Mouse (Mus musculus) kidney, postnatal 25 days (tissue): ENCODE measurements around the gene Adgrf5.

Experiments used
- DNase-seq, 2 experiments: peaks; one replicate each; pipeline ENCODE4 v3.0.0; 2021; ENCODE audit warnings: mixed read lengths in 2 of 2

Adgrf5 gene

GRCm38 (mm10) chr17:43386331-43386730, 26.1 kb downstream of the Adgrf5 start:
- DNase-seq = no peak

GRCm38 (mm10) chr17:43387171-43387570, 26.9 kb downstream of the Adgrf5 start:
- peak in 1 of 2 experiments; percentile 65 for DNase-seq

DNA sequence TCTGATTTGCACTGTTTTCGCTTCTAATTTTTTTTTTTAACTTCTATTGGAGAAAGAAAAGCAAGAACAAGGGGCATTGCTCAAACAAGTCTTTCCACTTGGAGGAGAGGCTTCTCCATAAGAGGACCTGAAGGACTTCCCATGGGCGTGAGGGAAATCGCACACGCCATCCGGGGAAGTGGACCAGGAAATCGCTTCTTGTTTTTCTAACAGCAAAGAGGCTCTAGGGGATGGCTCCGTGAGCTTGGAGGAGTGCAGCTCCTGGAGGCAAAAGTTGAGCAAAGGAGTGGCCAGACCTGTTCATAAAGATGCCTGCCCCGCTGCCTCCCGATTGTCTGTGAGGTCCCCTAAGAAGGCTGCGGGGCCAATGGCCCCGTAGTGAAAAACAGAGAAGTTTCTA, 29.0 kb downstream of the Adgrf5 start:
- peak in 1 of 2 experiments; percentile 63 for DNase-seq

DNA sequence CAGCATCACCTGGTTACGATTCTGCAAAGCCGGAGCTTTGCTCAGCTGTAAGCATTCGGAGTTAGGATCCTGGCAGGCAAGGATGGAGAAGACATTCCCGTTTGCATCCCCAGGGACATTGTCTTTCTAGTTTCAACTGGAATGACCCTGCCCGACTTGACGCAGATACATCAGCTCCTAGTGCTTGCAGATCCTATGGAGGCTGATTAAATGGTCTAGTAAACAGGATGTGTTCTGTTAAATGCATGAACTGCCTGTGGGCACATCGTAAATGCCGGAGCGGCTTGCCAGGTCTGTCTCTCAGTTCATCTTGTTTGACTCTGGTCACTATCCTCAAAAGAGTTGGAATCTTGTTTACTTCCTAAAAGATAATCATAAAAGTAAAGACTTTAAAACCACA, 31.9 kb downstream of the Adgrf5 start:
- DNase-seq = no peak

DNA sequence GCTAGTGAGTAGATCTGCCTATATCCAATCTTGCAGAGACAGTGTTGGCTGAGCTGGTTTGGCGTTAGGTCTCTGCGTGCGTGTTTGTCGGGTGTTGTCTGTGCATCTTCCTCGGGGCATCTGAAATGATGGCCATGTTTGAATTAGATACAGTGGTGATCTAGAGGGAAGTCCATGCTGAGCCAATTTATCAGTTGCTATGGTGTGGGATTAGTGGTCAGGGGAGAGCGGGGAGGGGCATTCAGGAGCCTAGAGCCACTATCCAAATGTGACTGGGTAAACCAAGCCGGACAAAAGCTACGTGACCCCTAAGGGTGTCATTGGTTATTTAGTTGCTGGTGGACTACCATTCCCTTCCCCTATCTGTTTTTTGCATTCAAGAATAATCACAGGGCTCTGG, 33.4 kb downstream of the Adgrf5 start:
- DNase-seq = no peak

DNA sequence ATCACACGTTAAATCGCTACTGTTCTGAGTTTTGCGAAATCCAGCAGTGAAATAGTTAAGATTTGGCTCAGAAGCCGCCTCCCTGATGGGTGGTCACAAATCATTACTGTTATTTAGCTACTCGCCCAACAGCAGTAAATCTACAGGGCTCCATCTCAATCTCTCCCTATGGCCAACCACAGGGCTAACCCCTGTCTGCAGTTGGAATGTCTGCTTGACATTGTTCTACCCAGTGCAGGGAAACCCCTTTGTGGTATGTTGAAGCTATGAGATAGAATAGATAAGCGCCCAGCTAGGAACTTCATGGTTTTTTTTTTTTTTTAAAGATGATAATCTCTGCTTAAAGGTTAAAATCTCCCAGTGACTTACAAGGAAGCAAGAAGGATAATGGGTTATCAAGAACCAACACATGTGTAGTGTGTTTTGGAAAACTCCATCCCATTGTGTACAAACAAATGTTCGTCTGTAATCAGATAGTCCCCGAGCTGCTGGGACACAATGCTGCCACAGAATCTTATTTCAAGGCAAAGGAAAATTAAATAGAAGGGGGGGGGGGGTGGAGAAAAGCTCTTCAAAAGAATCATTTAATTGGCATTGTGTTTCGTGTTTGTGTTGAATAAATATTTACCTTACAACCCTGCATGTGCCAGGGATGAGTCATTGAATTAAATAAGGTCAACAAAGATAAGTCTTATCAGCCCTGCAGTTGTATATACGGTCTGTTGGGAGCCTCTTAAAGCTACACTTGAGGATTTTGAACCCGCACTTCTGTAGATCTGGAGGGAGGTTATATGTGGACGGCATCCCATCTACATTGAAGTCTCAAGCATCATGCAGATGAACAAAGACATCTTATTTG, 35.4 kb downstream of the Adgrf5 start:
- no peak for DNase-seq

- DNase-seq = peak; percentile 13 to 60
These were observed 38.4 kb downstream of the Adgrf5 start for GRCm38 (mm10) chr17:43398612-43399011.

DNA sequence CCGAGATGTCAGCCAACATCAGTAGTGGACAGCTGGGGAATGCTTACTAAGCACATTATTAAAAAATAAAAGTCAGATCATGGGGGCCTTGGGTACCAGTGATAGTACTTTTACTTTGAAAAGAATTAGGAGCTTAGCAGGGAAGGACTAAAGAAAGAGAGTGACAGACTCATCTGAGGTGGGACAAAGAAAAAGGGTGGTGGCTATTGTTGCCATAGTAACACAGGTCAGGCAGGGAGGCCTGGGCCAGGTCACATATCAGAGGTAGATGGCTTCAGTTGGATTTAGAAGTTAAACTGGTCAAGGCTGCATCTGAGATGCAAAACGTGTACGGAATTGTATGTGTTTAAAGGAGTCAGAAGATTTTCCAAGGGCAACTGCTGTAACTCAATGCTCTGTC, 38.9 kb downstream of the Adgrf5 start:
- DNase-seq = no peak

- no peak for DNase-seq
These were observed 40.2 kb downstream of the Adgrf5 start for GRCm38 (mm10) chr17:43400483-43400882.

GRCm38 (mm10) chr17:43403851-43404250, 43.6 kb downstream of the Adgrf5 start:
- DNase-seq = no peak

GRCm38 (mm10) chr17:43404408-43404807, 44.2 kb downstream of the Adgrf5 start:
- no peak for DNase-seq

DNA sequence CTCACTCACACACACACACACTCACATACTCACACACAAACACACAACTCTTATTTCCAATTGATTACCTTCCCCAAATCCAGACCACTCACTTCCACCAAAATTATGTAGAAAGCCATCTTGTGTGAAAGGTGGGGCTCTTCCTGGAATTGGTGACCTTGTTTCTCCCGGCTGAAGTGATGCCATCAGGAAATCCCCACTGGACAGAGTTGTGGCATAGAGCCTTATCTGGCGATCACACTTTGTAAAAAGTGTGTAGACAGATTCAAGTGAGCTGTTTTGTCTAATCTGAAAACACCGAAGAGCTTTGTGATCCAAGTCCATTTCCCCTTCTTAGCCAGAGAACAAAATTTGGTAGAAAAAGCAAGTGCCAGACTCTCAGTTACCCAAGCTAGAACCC, 46.1 kb downstream of the Adgrf5 start:
- no peak for DNase-seq

GRCm38 (mm10) chr17:43407548-43407947, 47.3 kb downstream of the Adgrf5 start:
- peak; percentile 40 to 61 for DNase-seq

GRCm38 (mm10) chr17:43413182-43413581, 52.9 kb downstream of the Adgrf5 start:
- DNase-seq = peak; percentile 56 to 68

DNA sequence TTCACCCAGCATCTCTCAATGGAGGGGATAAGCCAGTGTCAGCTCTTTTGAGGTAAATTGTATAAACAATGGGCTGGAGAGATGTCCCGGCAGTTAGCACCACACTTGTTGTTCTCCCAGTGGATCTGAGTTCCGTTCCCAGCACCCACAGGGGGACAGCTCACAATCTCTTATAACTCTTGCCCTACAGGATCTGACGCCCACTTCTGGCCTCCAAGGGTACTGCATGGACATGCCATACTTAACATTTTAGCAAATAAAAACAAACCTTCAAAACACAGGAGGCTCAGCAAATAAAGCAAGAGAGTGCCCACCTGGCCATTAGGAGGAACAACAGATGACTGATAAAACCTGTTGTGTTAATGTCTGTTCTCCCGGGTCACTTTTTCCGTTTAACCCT, 59.0 kb downstream of the Adgrf5 start:
- no peak for DNase-seq

- no peak for DNase-seq
These were observed 60.1 kb downstream of the Adgrf5 start for GRCm38 (mm10) chr17:43420381-43420780.

- no peak for DNase-seq
These were observed 63.7 kb downstream of the Adgrf5 start for GRCm38 (mm10) chr17:43423953-43424352.

DNA sequence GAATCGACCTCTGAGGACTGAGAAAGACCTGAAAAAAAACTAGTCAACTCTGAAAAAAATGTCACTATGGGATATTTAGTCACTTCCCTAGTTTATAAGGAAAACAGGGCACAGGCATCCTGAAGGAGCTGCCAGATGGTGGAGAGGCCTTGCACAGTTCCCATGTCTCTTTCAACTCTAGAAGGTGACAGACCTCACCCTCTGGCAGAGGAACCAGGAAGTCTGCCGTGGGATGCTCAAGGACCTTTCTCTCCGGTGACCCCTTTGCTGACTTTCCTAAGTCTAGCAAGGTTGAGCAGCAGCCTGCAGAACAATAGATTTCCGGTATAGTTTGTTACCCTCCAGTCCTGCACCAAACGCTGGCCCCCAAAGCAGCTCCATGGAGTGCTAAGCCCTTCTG, 71.4 kb downstream of the Adgrf5 start:
- peak; percentile 20 to 68 for DNase-seq

DNA sequence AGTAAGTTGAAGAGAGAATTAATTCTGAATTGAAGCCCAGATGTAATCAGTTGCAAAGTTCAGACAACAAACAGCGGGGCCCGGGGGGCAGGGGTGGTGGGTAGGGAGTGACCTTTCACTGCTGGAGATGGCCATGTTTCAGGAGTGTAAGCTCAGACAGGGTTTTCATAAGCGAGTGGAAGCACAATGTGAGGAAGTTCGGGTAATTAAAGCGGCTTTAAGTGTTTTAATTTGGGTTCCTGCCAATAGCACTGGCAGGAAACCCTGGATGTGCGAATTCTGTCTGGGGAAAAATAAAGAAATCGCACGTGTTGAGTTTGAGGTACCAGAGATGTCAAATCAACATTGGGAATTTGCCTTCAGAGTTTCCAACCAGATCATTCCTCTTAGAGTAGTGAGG, 74.2 kb downstream of the Adgrf5 start:
- no peak for DNase-seq

GRCm38 (mm10) chr17:43451216-43451615, 91.0 kb downstream of the Adgrf5 start:
- no peak for DNase-seq

DNA sequence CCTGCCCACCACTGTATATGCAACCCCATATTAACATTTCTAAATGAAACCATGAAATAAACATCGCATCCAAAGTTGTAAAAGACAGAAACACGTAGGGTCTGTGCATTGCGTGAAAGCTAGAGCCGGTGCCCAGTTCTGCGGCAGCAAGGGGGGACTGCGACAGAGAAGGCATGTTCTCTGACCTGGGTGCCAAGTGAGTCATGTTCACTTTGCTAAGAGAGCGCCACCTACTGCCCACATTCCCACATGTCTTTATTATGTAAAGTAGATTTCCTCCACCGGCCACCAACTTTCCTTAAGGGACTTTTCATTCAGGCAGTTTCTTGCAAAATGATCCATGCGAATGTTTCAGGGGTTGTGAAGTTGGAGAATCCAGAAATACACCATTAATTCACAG, 98.3 kb downstream of the Adgrf5 start:
- DNase-seq = peak; percentile 82 to 94

- DNase-seq = peak in 1 of 2 experiments; percentile 16
These were observed 99.5 kb downstream of the Adgrf5 start for GRCm38 (mm10) chr17:43459737-43460230.

DNA sequence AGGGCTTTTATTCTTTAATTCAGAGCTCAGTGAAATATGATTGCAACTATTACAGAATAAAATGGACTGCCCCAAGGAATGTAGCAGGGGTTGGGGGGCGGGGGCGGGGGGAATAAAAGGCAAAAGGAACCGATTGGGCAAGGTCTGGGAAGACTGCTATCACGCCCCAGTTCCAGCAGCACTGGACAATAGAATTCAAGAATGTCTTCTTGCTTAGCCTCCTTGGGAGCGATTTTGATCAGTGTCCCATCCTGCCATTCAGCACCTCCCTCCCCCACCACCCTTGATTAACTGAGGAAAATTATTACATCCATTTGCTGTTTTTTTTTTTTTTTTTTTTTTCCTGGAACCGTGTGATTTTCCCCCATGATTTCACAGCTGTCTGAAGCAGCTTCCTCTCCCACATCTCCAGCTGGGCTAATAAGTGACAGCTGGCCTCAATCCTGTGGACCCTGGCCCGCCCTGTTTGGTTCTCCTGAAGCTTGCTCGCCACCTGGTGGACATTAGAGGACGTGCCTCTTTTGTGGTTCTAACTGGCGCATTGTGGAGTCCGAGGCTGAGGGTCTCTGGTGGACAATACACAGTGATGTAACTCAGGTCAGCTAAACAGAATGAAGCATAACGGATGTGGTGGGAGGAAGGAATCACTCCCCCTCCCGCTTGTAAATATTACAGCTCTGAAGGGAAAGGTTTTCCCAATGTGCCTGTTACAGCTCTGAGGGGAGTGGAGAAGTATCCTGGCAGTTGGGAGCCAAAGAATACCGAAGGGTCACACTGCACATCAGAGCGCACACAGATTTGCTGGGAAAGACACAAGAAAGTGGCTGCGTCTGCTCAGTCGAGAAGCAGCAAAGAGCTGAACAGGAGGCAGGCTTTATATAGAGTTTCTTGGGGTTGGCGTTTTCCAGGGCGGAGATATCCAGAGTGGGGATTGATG, 100.3 kb downstream of the Adgrf5 start:
- DNase-seq = peak; percentile 87 to 90
